Mouse (Mus musculus) urinary bladder, adult 2 months (tissue): ENCODE measurements around the gene 2610028H24Rik. TPM values are rescaled to one million over a fixed set of nuclear protein-coding genes. Genes with fewer than 3 reads are reported as not detected.

ENCODE experiments used
- DNase-seq: peaks from one replicate; pipeline ENCODE4 v3.0.0; 2022; ENCODE audit warnings: low spot score
- polyA plus RNA-seq: library from polyadenylated mRNA; depleted of rRNA; stranded (reverse); fragments of >200 nt; gene quantifications from 2 replicates; pipeline ENCODE4 v1.2.3, GENCODE M21; 2012; rRNA removed

The 2610028H24Rik gene
- not detected in 2 replicates for polyA plus RNA-seq

DNA sequence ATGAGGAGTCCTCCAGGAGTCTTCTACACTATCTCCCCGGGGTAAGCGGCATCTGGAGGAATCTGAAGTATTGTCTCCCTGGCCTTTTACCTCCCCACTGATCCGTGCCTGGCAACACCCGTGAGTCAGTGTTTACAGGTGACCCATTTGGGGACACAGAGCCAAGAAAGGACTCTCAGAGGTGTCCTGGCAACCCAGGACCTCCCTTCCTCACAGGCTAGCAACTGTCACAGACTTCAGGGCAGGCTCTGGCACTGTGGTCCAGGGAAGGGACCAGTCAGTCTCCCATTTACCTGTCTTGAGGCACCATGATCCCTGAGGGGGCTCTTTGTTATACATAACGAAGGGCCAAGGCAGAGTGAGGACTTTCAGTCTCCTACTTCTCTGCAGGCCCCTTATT is at the start of gene 2610028H24Rik:
2610028H24Rik (plus strand) TSS at position 231 of the 400 bp plus-strand sequence.
- DNase-seq, result no peak

DNA sequence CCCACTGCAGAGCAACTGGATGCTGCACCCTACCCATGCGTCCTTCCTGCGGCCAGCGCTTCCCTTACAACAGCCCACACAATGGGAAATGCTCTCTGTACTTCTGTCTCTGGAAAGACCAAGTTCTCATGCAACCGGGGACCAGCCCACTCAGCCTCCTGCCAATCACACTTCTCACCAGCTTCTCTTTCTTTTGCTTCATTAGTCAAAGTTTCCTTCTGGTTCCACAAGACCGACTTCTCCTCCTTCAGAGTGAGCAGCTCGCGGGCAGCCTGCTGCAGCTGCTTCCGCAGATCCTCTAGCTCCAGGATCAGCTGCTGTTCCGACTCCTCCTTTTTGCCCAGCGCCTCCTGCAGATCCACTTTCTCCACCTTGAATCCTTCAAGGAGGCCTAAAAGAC is 40.4 kb upstream of the 2610028H24Rik start:
- DNase-seq, result no peak

DNA sequence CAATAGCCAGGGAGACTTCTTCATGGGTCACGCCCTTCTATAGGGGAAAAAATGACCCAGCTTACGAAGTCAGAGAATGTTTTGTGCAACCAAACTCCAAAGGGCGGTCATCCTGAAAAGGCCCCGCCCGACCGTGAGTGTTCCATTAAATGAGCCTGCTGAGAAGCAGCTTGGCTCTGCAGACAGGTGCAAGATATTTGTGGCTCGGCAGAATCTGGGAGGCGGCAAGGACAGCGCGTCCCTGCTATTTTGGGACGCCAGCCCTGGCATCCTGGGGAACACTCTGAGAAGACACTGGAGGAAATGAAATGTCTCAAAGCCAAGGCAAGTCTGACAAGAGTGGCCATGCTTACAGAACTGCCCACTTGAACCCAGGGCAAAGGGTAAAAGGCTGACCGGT is 32.1 kb upstream of the 2610028H24Rik start:
- DNase-seq, result no peak

DNA sequence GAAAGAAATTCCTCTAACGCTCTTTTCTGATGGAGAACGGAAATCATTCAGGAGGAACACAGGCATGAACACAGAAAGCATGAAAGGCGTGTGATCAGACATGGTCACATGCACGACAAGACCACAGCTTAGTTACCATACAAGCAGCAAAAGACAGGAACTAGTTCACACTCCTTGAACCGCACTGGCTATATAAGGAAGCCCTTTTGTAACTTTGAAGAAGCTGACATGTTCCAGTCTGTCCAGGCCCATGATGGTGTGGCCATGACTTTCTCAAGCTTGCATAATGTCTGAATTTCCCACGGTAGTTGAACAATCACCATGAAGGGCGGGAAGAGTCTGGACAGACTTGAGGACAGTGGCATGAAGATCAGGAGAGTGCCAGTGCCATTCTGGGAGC is 23.2 kb upstream of the 2610028H24Rik start:
- DNase-seq, result no peak

DNA sequence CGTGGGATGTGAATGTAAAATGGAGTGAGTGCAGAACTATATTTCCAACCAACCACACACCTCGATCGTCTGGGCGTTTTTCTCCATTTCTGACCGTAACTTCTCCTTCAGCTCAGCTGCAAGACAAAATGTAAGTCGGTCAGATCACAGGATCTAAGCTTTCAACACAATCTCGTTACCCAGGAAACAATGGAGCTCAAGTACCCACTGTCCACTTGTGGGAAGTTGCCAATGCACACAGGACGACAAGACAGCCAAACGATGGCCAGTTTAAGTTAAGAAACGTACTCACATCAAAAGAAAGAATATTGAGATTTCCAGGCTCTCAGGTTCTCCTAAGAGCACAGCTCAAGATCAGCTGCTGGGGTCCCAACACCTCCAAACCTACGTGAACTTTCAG is 15.0 kb upstream of the 2610028H24Rik start:
- DNase-seq, result no peak

DNA sequence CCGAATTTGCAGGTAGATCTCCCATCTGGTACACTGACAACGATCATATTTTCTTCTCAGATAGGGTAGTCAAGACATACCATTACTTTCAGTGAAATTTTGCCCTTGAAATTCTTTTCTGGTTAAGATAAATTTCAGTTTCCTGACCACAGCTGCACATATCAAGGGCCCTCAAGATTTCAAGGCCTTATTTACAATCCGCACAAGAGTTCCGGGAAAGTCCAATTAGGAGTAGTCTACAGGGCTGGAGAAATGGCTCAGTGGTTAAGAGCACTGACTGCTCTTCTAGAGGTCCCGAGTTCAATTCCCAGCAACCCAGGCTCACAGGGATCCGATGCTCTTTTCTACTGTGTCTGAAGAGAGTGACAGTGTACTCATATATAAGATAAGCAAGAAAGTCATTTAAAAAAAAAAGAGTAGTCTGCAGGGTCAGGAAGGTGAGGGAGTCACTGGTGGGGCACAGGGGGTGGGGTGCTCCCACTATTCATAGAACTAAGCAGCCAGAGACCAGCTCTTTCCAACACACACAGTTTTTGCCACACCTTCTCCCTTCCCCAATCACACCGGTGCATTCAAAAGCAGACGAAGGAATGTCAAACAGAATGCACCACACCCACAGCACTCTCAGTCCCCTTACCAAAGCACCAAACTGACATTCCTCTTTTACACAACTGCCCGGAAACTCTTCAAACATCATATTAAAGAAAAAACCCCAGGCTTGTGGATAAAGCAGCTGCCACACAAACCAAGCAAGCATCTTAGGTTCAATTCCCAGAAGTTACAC is 9.6 kb upstream of the 2610028H24Rik start:
- DNase-seq, result no peak

DNA sequence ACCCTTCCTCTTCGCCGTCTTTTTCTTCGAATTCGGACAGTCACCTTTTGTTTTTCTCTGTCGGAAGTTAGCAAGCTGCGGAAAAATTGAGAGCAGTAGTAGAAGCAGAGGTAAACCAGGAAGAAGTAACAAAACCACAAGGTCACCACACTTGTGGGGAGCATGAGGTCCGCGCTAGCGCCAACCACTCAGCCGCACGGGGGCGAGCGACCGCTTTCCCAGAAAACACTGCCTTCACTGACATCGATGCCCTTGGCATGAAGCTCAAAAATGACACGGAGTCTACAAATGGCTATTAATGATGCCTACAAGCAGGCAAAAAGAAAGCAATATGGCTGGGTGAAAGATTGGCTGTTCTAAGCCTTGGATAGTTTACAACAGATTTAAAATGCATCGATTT is 8.6 kb upstream of the 2610028H24Rik start, which contains the start of gene AC141477.1:
AC141477.1 (minus strand) TSS at position 164 of the 400 bp plus-strand sequence.
- no peak for DNase-seq

DNA sequence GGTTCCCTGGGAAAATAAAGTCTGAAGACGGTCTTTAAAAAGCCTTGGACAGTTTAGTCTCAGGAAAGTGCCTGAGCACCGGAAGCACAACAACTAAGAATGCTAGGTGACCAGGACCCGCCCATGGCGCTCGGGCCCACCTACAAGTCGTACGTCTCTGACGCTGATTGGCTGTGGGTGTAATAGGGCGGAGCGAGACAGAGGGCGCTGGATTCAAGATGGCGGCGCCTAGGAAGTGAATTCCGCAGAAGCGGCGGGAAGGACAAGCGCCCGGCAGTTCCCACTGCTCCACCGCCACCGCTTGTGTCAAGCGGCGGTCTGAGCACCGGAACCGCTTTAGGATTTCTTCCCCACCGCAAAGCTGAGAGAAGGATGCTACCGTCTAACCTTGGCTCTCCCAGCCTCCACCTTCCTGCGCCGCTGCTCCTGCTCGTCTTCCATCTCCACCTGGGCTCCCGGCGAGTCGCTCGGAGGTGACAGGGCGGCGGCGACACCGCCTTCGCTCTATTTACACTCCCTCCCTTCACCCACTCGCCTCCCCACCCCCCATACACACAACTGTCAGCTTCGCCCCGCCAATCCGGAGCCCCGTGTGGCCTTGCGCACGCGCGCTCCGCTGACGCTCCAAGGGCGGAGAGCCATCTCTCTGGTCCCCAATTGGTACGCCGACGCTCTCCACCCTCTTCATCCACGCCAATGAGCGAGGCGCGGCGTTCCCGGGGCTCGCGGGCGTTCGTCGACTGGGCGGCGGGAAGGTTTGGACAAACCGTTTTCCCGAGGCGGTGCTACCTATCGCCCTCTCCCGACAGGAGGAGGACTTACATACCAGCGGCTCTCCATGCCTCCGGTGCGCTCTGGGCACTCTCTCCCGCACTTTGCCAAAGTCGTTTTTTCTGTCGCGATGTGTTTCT is 6.4 kb upstream of the 2610028H24Rik start, which contains the start of gene Pcnt:
Pcnt (minus strand) TSS at position 609 of the 911 bp plus-strand sequence.
- peak; percentile 90 for DNase-seq

DNA sequence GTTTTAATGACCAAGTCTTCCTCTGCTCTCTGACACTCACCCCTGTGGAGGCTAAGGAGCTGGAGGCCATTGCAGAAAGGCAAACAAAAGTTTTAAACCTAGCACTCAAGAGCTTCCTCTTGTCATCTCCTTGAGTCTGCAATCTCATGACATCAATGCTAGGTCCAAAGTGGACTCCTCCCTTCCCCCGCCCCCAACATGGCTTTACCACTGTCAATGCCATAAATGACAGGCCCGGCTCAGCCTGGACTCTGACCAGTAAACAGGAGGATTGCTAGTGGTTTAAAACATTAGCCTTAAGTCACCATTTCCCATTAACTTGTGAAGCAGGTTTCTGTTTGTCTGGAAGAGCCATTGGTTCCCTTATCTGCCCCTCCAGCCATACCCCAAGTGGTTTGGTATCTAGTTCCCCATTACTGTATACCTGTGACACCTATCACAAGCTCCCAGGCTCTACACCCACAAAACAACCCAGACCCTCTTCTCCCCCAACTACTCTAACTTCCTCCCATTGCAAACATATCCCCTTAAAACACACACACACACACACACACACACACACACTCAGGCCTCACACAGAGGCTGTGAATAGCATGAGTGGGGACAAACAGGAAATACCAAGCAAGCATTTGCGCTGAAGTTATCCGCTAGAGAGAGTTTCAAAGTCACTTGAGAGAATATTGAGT is 2.7 kb upstream of the 2610028H24Rik start:
- no peak for DNase-seq

DNA sequence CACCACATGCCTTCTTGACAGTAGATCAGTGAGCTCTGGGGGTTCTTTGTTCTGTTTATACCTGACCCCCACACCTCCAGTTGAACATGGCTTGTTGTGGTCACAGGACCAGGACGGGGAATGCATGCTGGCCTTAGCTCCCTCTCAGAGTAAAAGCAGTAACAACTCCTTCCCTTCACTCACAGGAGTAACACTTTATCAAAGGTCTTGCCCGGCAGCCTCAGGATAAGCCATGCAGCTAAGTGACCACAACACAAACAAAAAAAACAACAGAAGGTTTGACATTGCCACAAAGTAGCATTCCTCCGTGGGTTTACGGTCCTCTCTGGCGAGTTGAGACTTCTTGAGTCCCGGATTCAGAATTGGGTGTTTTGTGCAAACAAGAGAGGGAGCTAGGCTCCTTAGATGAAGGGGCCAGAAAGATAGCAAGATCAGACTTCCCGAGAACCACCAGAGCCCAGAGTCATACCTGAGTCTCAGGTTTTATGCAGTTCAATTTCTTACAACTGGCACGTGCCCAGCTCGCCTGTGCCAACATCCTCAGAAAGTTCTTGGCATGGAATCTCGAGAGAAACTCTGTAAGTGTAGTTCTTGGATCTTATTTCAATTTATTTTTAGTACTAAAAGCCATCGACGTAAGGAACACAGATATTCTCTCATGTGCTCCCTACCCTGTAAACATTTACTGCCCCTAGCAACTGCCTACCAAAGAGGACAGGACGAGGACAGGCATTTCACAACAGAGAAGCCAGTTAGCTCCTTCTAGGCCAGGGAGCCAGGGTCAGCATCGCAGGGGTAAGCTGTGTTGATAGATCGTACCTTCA is 1.3 kb upstream of the 2610028H24Rik start:
- DNase-seq, result no peak

DNA sequence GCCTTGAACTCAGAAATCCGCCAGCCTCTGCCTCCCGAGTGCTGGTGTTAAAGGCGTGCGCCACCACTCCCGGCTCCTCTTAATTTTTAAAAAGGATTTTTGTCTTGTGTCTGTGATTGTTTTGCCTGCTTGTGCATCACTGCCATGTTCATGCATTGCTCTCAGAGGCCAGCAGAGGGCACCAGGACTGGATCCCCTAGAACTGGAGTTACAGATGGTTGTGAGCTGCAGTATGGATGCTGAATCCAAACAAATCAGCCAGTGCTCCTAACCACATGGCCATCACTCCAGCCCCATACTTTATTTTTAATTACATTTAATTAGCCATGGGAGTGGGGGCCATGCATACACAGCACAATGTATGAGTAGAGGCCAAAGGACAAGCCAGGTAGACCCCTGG is 6.4 kb downstream of the 2610028H24Rik start:
- no peak for DNase-seq

DNA sequence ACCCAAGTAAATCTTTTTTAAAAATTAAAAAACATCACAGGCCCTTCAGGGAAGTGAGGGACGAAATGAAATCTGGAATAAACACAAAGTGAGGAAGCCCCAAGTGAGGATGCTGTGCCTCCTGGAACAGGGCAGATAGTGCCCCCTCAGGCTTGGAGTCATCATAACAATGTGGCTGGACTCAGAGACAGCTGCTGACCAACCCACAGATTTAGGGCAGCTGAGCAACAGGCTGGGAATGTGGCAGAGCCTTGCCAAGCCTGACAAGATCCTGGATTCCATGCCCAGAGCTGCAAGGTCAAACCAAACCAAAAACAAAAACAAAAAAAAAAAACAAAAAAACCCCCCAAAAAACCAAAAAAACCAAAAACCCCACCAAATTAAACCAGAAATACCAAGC is 12.4 kb downstream of the 2610028H24Rik start:
- DNase-seq, result no peak

DNA sequence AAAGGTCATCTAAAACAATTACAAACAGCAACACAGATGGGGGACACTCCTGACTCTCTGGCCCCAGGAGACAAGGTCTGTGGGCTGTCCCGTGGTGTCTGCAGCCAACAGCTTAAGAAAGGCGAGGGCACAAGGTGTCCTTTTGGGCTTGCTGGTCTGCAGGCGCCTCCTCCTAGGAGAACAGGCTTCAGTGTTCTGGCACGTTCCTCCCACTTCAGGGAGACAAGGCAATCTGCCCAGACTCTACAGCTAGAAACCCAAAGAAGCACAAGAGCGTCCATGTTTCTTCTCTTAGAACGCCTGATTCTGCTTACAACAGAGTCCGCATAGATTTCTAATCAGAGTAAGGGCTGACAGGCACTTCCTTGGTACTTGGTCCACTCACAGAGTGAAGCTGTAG is 13.4 kb downstream of the 2610028H24Rik start:
- no peak for DNase-seq

DNA sequence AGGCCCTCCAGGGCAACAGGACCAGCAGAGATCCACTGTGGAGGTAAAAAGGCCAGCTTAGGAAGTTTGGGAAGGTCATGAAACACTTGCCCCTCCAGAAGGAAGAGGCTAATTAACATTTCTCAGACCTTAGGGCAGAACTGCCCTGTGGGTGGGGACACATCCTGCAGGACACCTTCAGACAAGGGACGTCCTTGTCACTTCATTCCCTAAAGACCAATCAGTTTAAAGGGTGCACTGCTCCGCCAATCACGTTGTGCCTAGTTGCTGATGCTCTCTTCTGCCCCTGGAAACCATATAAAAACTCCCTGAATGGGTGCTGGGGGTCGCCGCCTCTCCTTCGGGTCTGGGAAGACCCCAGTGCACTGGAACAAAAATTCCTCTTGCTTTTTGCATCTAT is 13.8 kb downstream of the 2610028H24Rik start:
- no peak for DNase-seq

DNA sequence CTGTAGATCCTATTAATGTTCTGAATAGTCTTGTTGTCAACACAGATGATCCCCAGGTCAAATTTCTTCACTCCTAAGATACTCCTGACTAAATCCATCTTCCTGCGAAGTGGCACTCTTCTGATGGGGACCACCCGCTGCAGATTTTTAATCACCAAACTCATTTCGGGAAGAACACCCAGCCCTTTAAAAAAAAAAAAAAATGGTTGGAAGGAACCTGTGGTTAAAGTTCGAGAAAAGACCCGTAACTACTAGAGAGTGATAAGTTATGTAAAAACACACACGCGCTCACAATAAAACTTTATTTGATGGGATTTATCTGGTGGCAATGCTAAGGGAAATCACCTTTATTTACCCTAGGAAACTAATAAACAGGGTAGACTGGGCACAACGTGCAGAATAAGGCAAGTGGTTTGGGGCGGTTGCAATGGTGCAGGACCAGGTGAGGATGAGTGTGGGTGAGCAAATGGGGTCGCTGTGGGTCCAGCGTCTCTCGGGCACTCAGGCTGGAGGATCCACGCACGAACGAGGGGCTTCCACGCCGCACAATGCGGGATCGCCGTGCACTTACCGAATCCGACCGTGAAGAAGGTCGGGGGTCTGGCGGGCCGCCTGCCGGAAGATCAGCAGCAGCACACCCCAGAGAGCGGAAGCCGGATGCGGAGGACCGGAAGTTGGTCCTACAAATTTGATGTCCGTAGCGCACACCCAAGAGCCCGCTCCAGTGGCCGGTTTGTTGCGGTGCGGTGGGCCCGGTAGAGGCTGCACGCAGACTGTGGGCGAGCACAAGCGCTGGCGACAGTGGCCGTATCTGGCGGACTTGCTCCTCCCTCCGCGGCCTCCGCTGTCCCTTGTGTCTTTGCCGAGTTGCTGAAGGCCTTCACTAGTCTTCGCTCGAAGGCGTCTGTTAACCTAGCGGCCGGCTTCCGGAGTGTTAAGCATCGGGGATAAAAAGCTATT is 19.6 kb downstream of the 2610028H24Rik start, which contains the start of the genes Mcm3ap and Ybey:
Mcm3ap (plus strand) TSS at position 725 of the 960 bp plus-strand sequence.
Ybey (minus strand) TSS at position 912 of the 960 bp plus-strand sequence.
- DNase-seq, result peak; percentile 83

DNA sequence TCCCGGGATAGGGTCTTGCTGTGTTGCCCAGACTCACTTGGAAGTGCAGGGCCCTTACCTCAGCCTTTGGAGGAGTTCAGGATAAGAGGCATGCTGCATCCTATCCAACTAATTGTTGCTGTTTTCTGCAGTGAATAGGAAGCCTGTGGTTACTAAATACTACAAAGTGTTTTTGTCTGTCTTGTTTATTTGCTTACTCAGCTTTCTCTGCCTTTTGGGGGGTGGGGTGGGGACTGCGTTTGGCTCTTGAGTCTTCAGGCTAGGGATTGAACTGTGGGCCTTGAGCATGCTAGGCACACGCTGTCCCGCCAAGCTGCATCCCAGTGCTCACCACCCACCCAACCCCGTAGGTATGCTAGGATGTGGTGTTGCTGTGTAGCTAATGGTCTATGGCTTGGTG is 24.9 kb downstream of the 2610028H24Rik start:
- no peak for DNase-seq

DNA sequence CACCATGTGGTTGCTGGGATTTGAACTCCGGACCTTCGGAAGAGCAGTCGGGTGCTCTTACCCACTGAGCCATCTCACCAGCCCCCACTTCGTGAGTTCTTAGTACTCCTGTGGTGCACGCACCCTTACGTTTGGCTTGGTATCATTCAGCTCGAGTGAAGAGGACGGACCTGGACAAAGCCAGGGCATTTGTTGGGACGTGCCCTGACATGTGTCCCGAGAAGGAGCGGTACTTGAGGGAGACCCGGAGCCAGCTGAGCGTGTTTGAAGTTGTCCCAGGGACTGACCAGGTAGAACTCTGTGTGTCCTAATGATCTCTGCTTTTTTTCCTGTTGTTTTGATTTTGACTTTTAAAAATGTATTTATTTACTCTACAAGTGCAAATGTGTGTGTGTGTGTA is 32.0 kb downstream of the 2610028H24Rik start:
- peak; percentile 32 for DNase-seq

DNA sequence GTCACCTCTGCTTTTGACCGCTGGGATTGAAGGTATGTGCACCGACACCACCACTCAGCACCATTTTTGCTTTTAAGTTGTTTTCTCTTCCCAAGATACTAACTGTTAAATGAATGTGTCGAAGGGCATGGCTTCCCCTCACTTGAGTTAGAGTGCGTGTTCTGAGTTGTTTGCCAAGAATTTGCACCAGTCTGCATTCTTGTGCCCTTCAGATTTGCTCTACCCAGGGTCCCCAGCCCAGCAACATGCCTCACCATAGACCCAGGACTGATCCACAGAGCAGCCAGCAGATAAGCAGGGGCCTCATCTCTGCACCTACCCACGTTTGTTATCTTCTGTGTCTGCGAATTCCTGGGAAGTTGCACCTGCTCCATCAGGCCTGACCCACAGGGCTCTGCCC is 32.6 kb downstream of the 2610028H24Rik start:
- no peak for DNase-seq

DNA sequence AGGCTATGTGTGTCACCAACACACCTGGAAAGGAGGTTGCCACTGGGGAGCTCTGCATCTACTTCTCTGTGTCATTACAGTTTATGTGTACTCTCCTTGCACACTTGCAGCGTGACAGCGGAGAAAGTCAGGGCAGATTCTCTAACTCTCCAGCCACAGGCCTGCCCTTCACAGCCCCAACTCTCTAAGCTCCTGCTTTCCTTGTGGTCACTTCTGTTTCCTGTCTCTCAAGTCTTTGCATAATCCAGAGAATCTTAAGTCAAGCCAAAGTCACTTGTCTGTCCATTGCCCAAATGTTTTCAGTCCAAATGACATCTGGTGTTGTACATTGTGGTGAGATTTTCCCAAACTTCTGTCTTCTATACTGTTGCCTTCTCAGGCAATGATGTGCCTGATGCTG is 37.4 kb downstream of the 2610028H24Rik start:
- no peak for DNase-seq

DNA sequence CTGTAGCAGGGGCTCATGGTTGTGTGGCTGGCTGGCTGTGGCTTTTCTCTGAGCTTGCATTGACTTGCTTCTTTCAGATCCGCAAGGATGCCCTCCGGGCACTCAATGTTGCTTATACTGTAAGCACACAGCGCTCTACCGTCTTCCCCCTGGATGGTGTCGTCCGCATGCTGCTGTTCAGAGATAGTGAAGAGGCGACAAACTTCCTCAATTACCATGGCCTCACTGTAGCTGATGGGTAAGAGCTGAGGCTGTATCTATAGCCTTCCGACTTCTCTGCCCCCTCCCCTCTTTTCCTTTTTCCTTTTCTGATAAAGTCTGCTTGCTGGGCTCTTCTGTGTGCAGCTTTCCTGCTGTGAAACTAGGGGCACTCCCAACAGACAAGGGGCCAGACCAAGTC is 39.4 kb downstream of the 2610028H24Rik start:
- no peak for DNase-seq
